Mouse (Mus musculus) hindbrain, postnatal 0 days (tissue): ENCODE measurements around the gene Zmym1. TPM values are rescaled to one million over a fixed set of nuclear protein-coding genes. Genes with fewer than 3 reads are reported as not detected.
A peak's percentile ranks its signal among the peaks of the same experiment; 100 is the strongest.

Source experiments
- ATAC-seq: fragments of 200-750 bp; cut with Nextera tagmentation; 2 replicates; pipeline ENCODE4 v1.8.0; 2017; ENCODE audit warnings: mild to moderate bottlenecking, moderate TSS enrichment, moderate library complexity
- DNase-seq: peaks from one replicate; pipeline ENCODE4 v3.0.0-alpha.2; 2015; ENCODE audit warnings: low spot score
- H3K27ac ChIP-seq: fragments of 300-500 bp; sonication (generic); 2 replicates; pipeline ENCODE4 v1.5.1; 2014; ENCODE audit warnings: mild to moderate bottlenecking
- H3K27me3 ChIP-seq: fragments of 300-500 bp; sonication (generic); 2 replicates; pipeline ENCODE4 v1.6.1; 2014; ENCODE audit warnings: low read length, mixed read lengths; ENCODE audit not compliant: insufficient read depth
- H3K36me3 ChIP-seq: fragments of 300-500 bp; sonication (generic); 2 replicates; pipeline ENCODE4 v1.6.1; 2014; ENCODE audit warnings: low read length, mixed read lengths; ENCODE audit not compliant: insufficient read depth
- H3K4me1 ChIP-seq: fragments of 300-500 bp; sonication (generic); 2 replicates; pipeline ENCODE4 v1.6.1; 2014; ENCODE audit warnings: antibody characterized with exemption, low read length, mixed read lengths; ENCODE audit not compliant: insufficient read depth
- H3K4me2 ChIP-seq: fragments of 300-500 bp; sonication (generic); 2 replicates; pipeline ENCODE4 v1.6.1; 2014; ENCODE audit warnings: low read depth, mild to moderate bottlenecking, low read length, moderate library complexity, mixed read lengths
- H3K4me3 ChIP-seq: fragments of 300-500 bp; sonication (generic); 2 replicates; pipeline ENCODE4 v1.5.1; 2014; ENCODE audit warnings: low read length
- H3K9ac ChIP-seq: fragments of 300-500 bp; sonication (generic); replicated peaks from 2 replicates; pipeline ENCODE4 v1.6.1; 2014; ENCODE audit warnings: mild to moderate bottlenecking, low read length, moderate library complexity, mixed read lengths
- H3K9me3 ChIP-seq: fragments of 300-500 bp; sonication (generic); 2 replicates; pipeline ENCODE4 v1.6.1; 2016; ENCODE audit warnings: low read length, mixed read lengths
- CTCF ChIP-seq: IDR thresholded peaks from 2 replicates; pipeline ENCODE4 v1.5.1; 2016; ENCODE audit warnings: antibody characterized with exemption, control low read depth, low read depth
- WGBS: fragments of 180-500 bp; shearing (Covaris S2); extraction: QIAGEN DNeasy Blood & Tissue Kit; methylation state at CpG from one replicate; pipeline ENCODE4 v1.1.7; 2014; 5-methylcytosine and 5-hydroxymethylcytosine counted together
- polyA plus RNA-seq: library from polyadenylated mRNA; unstranded; fragments of >200 nt; fragmentation: Nextera tagmentation; extraction: Ambion mirVana; gene quantifications from 2 replicates; pipeline ENCODE4 v1.2.1, GENCODE M21; 2015
- total RNA-seq: library from RNA; depleted of rRNA; stranded (reverse); fragments of >200 nt; gene quantifications from 2 replicates; pipeline ENCODE4 v1.2.3, GENCODE M21; 2014

The Zmym1 gene
- total and polyA plus RNA-seq, 2 experiments from 2014 or later, result 6.8 to 14.4 TPM

DNA sequence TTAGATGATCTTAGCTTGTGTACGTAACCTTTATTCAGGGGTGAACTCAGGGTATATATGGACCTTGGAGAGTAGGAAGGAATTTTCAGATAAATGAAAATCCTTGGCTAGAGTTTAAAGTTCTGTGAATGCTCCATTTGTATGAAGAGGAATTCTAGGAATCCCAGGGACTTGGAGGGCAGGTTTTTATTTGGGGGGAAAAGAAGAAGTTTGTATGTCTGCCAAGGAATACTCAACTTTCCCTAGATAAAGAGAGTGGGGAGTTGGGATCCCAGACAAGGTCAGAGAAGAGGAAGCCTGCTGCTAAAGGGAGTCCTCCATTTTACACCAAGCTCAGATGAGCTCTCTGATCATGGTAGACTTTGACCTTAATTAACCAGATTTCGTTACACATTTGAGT, 22.2 kb upstream of the Zmym1 start:
- no peaks in the 10 kb centered on the region for H3K9me3 ChIP-seq
- no peak for TF ChIP-seq CTCF
- ATAC-seq, result no peak
- H3K27ac ChIP-seq, result no peak overlapping the region
- no peak overlapping the region for H3K4me2 ChIP-seq
- no peak overlapping the region for H3K4me3 ChIP-seq
- H3K27me3 ChIP-seq, result no peaks in the 10 kb centered on the region
- H3K9ac ChIP-seq, result no peak overlapping the region
- peaks cover 1% of the 10 kb centered on the region for H3K4me1 ChIP-seq
- no peak for DNase-seq
- 0 out of 2 replicates have a peak, but pooled peaks cover under 1% of the 10 kb centered on the region for H3K36me3 ChIP-seq
- WGBS, result 88% methylated on average over 2 of the region's 2 CpGs

DNA sequence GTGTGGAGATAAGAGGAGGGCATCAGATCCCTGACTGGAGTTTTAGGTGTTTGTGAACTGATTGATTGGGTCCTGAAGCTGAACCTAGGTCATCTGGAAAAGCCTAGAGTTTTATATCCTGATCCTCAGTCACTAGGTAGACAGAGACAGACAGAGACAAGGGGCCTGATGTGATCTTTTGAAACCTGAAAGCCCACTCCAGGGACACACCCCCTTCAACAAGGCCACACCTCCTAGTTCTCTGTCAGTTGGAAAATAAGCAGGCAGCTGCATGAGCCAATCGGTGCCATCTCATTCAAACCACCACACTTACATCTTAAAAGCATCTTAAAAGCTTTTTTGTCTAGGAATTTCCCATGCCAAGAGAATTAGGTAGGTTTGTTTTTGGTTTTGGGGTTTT, 19.9 kb upstream of the Zmym1 start:
- Histone ChIP-seq H3K9me3 (no peaks in the 10 kb centered on the region), H3K9ac (no peak overlapping the region), H3K36me3 (no peaks in the 10 kb centered on the region), H3K4me2 (no peak overlapping the region), H3K4me3 (no peak overlapping the region), H3K4me1 (peaks cover 6% of the 10 kb centered on the region), H3K27ac (no peak overlapping the region), H3K27me3 (no peaks in the 10 kb centered on the region)
- DNase-seq (no peak), ATAC-seq (no peak)
- WGBS, result 62% methylated on average over 1 of the region's 1 CpGs
- TF ChIP-seq CTCF, result no peak

DNA sequence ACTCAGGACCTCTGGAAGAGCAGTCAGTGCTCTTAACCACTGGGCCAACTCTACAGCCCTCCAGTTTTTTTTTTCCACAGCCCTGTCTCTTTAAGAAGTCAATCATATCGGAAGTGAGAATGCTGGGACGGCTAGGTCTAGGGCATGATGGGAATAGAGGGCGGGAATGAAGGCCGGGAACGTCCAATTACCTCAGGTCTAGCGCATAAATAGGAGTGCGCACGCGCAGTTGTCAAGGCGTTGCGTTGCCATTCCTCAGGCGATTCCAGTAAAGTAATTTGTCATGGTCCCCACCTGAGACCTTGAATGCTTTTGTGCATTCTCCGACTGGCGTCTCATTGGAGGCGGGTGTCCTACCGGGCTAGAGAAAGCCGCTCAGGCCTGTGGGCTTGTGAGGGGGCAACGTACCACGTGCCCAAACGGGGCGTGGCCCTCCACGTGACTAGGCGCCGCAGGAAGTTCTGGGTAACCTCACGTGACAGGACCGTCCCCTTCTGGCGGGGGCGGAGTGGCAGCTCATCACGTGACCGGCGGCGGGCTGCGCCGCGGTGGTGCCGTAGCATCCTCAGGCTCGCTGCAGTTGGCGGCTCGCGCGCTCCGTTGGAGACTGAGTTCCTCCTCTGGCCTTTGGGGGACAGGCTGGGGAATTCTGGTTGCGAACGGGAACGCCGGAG, 16.1 kb upstream of the Zmym1 start, which contains the start of gene Zmym6:
Zmym6 (plus strand) TSS at position 509 of the 674 bp plus-strand sequence.
- H3K27ac ChIP-seq, result peak within 1 kb of the TSS; percentile 93

DNA sequence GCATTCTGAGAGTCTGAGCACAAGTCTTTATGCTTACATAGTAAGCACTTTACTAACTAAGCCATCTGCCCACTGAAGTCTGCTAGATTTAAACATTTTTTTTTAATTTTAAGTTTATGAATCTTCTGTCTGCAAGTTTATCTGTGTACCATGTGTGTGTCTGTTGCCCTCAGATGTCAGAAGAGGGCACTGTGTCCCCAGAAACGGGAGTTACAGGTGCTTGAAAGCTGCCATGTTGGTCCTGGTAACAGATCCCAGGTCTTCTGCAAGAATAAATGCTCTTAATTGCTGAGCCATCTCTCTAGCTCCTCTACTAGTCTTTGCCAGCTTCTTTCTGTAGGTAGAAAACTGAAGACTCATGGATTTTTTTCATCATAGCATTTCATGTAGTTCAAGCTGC, 14.0 kb upstream of the Zmym1 start:
- no peak overlapping the region for H3K9ac ChIP-seq
- WGBS, result 72% methylated on average over 1 of the region's 1 CpGs

More for the DNA sequence above, 16.1 kb upstream of the Zmym1 start, which contains the start of gene Zmym6:
- no peaks in the 10 kb centered on the region for H3K27me3 ChIP-seq
- TF ChIP-seq CTCF, result peak; percentile 21; the same call in 1 of the 2 replicates
- H3K4me3 ChIP-seq, result peak within 1 kb of the TSS; percentile 64
- H3K4me2 ChIP-seq, result peak within 1 kb of the TSS; percentile 77
- under 1% methylated on average over 46 of the region's 46 CpGs for WGBS
- DNase-seq, result peak; percentile 99
- peak within 1 kb of the TSS; percentile 63 for H3K9ac ChIP-seq
- no peaks in the 10 kb centered on the region for H3K36me3 ChIP-seq
- peak; percentile 98 for ATAC-seq
- no peaks in the 10 kb centered on the region for H3K9me3 ChIP-seq
- peaks cover 6% of the 10 kb centered on the region for H3K4me1 ChIP-seq

DNA sequence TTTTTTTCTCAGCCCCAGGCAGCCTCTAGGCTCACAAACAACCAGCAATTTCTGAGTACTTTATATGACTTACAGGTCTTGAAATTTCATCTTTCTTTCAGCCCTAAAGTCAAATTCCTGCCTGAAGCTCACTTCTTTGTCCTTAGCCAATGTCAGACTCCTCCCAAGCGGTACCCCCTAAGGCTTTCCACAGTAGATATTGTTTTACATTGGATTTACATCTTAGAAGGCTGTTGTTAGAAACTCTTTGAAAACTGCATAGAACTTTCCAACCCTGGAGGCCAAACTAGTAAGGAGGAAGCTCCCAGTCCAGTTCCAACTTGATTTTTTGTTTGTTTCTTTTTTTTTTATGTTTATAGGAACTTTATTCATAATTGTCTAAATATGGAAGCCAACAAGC, 3.1 kb upstream of the Zmym1 start:
- ATAC-seq, result no peak
- no peak for TF ChIP-seq CTCF
- Histone ChIP-seq H3K9me3 (0 out of 2 replicates have a peak, but pooled peaks cover 3% of the 10 kb centered on the region), H3K27ac (no peak overlapping the region), H3K4me1 (no peaks in the 10 kb centered on the region; the same call in 1 of the 2 replicates), H3K27me3 (no peaks in the 10 kb centered on the region), H3K4me2 (no peak overlapping the region), H3K9ac (no peak overlapping the region), H3K4me3 (no peak overlapping the region), H3K36me3 (no peaks in the 10 kb centered on the region)
- DNase-seq, result no peak
- 45% methylated on average over 1 of the region's 1 CpGs for WGBS

More for the DNA sequence above, 14.0 kb upstream of the Zmym1 start:
- Histone ChIP-seq H3K27me3 (no peaks in the 10 kb centered on the region), H3K4me3 (no peak overlapping the region), H3K36me3 (no peaks in the 10 kb centered on the region), H3K27ac (no peak overlapping the region), H3K4me1 (peaks cover 6% of the 10 kb centered on the region), H3K4me2 (no peak overlapping the region), H3K9me3 (no peaks in the 10 kb centered on the region)
- ATAC-seq (no peak), DNase-seq (no peak)
- no peak for TF ChIP-seq CTCF

DNA sequence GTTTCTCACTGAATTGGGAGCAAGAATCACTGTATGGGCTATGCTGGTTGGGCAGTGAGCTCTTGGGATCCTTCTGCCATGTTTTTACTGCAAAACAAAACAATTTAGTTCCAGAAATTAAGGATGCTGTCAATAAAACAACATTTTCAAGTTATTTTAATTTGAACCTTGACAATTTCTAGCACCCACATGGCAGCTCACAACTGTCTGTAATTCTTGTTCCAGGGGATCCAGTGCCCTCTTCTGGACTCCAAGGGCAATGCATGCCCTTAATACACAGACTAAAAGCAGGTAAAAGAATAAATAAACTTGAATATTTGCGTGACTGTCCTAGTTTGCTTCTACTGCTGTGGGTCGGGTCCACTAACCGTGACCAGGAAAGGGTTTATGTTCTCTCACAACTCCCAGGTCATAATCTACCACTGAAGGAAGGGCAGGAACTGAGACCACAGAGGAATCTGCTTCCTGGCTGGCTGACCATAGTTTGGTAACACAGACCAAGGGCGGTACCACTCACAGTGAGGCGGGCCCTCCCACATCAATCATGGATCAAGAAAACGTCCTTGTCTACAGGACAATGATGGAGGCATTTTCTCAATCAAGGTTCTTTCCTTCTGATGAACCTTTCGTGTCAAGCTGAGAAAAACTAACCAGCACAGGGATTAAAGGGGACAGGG, 6.3 kb downstream of the Zmym1 start:
- DNase-seq (no peak), ATAC-seq (no peak)
- Histone ChIP-seq H3K4me1 (no peaks in the 10 kb centered on the region), H3K27me3 (no peaks in the 10 kb centered on the region), H3K27ac (no peak overlapping the region), H3K4me3 (no peak overlapping the region), H3K9ac (no peak overlapping the region), H3K9me3 (no peaks in the 10 kb centered on the region), H3K4me2 (no peak overlapping the region), H3K36me3 (peaks cover 2% of the 10 kb centered on the region; the same call in 1 of the 2 replicates)
- TF ChIP-seq CTCF, result peak; percentile 48
- WGBS, result 86% methylated on average over 7 of the region's 7 CpGs
